Mouse (Mus musculus): Measurements from ENCODE around the gene Spsb3.

DNA sequence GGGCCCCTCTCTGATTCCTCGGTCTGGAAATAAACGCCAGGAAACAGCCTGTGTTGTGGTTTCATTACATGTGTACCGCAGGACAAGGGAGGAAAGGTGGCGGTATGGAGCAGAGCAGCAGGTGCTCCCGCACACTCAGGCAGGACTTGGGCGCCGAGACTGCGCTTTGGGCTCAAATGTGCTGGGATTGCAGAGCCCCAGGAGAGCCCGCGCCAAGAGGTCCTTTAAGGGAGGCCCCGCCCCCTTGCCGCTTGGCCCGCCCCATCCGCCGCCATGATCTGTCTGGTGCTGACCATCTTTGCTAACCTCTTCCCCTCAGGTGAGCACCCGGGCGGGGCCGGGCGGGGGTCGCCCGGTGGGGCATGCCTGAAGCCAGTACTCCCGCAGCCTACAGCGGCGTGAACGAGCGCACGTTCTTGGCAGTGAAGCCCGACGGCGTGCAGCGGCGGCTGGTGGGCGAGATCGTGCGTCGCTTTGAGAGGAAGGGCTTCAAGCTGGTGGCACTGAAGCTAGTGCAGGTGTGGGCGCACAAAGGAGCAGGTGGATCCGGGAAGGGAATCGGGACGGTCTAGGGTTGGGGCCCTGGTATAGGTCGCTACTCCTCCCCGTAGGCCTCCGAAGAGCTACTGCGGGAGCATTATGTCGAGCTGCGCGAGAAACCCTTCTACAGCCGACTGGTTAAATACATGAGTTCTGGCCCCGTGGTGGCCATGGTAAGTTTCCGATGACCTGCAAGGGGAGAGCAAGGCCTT lies 10.0 kb downstream of the Spsb3 start, which contains the start of gene Nme3:
- TF ChIP-seq EP300 (IDR thresholded peaks at IDR 0.05): no peak
- TF ChIP-seq CTCF (IDR thresholded peaks at IDR 0.05): peak; percentile 41; the same call in 1 of the 2 replicates

Data from lung, postnatal 0 days (tissue).